Mouse (Mus musculus): ENCODE data around the gene Tent4a. TPM values are rescaled to one million over a fixed set of nuclear protein-coding genes. Genes with fewer than 3 reads are reported as not detected.
A peak's percentile ranks its signal among the peaks of the same experiment; 100 is the strongest.

Gene Tent4a
- polyA plus RNA-seq, 1 experiment from 2014 or later: 7.5 TPM

GRCm38 (mm10) chr13:69542571-69543352, 8.3 kb upstream of the Tent4a start:
- 36% methylated on average over 17 of the region's 17 CpGs for WGBS
- H3K9ac ChIP-seq: no peak overlapping the region
- no peaks in the 10 kb centered on the region for H3K36me3 ChIP-seq (ENCODE audit: poor library complexity, severe bottlenecking)
- no peak overlapping the region for H3K27ac ChIP-seq
- H3K4me3 ChIP-seq: no peak overlapping the region
- no peak overlapping the region for H3K4me2 ChIP-seq
- ATAC-seq: no peak
- peaks cover 12% of the 10 kb centered on the region; the same call in 1 of the 2 replicates for H3K4me1 ChIP-seq
- H3K27me3 ChIP-seq: peaks cover 2% of the 10 kb centered on the region; the same call in 1 of the 2 replicates
- H3K9me3 ChIP-seq (replicated peaks): no peaks in the 10 kb centered on the region

- 71% methylated on average over 10 of the region's 10 CpGs for WGBS
- no peak for ATAC-seq
- no peak overlapping the region; the same call in 1 of the 2 replicates for H3K9ac ChIP-seq
- no peak overlapping the region for H3K27ac ChIP-seq
- H3K36me3 ChIP-seq (ENCODE audit: poor library complexity, severe bottlenecking): no peaks in the 10 kb centered on the region
- H3K4me3 ChIP-seq: no peak overlapping the region
- H3K9me3 ChIP-seq (replicated peaks): no peaks in the 10 kb centered on the region
- H3K4me2 ChIP-seq: no peak overlapping the region
- H3K4me1 ChIP-seq: peaks cover 12% of the 10 kb centered on the region; the same call in 1 of the 2 replicates
- peaks cover 2% of the 10 kb centered on the region; the same call in 1 of the 2 replicates for H3K27me3 ChIP-seq
Measured at GRCm38 (mm10) chr13:69541776-69542175, 7.4 kb upstream of the Tent4a start.

GRCm38 (mm10) chr13:69541209-69541608, 6.8 kb upstream of the Tent4a start:
- Histone ChIP-seq H3K27ac (no peak overlapping the region), H3K4me1 (peaks cover 15% of the 10 kb centered on the region; the same call in 1 of the 2 replicates), H3K36me3 (ENCODE audit: poor library complexity, severe bottlenecking) (no peaks in the 10 kb centered on the region), H3K4me3 (no peak overlapping the region), H3K9ac (no peak overlapping the region), H3K9me3 (replicated peaks) (no peaks in the 10 kb centered on the region), H3K27me3 (peaks cover 2% of the 10 kb centered on the region; the same call in 1 of the 2 replicates), H3K4me2 (no peak overlapping the region)
- WGBS: 88% methylated on average over 6 of the region's 6 CpGs
- no peak for ATAC-seq

GRCm38 (mm10) chr13:69538327-69538726, 3.9 kb upstream of the Tent4a start:
- H3K27ac ChIP-seq: no peak overlapping the region
- H3K9ac ChIP-seq: no peak overlapping the region
- peaks cover 18% of the 10 kb centered on the region; the same call in 1 of the 2 replicates for H3K4me1 ChIP-seq
- WGBS: 28% methylated on average over 4 of the region's 4 CpGs
- ATAC-seq: no peak
- H3K4me3 ChIP-seq: no peak overlapping the region
- H3K36me3 ChIP-seq (ENCODE audit: poor library complexity, severe bottlenecking): no peaks in the 10 kb centered on the region
- H3K27me3 ChIP-seq: no peaks in the 10 kb centered on the region; the same call in 1 of the 2 replicates
- H3K4me2 ChIP-seq: no peak overlapping the region
- H3K9me3 ChIP-seq (replicated peaks): no peaks in the 10 kb centered on the region

GRCm38 (mm10) chr13:69537366-69537765, 2.9 kb upstream of the Tent4a start:
- no peaks in the 10 kb centered on the region for H3K9me3 ChIP-seq (replicated peaks)
- no peaks in the 10 kb centered on the region; the same call in 1 of the 2 replicates for H3K27me3 ChIP-seq
- ATAC-seq: no peak
- no peaks in the 10 kb centered on the region for H3K36me3 ChIP-seq (ENCODE audit: poor library complexity, severe bottlenecking)
- peaks cover 18% of the 10 kb centered on the region for H3K4me1 ChIP-seq
- H3K4me3 ChIP-seq: no peak overlapping the region
- WGBS: 81% methylated on average over 7 of the region's 7 CpGs
- H3K9ac ChIP-seq: no peak overlapping the region
- H3K4me2 ChIP-seq: no peak overlapping the region
- no peak overlapping the region for H3K27ac ChIP-seq

- Histone ChIP-seq H3K27ac (no peak overlapping the region), H3K27me3 (no peaks in the 10 kb centered on the region; the same call in 1 of the 2 replicates), H3K36me3 (ENCODE audit: poor library complexity, severe bottlenecking) (no peaks in the 10 kb centered on the region), H3K4me2 (peak overlapping the region; percentile 85), H3K4me1 (peaks cover 31% of the 10 kb centered on the region), H3K9me3 (replicated peaks) (no peaks in the 10 kb centered on the region), H3K9ac (peak overlapping the region; percentile 16; the same call in 1 of the 2 replicates), H3K4me3 (peak overlapping the region; percentile 81; the same call in 1 of the 2 replicates)
- 75% methylated on average over 4 of the region's 4 CpGs for WGBS
- no peak for ATAC-seq
Measured at GRCm38 (mm10) chr13:69536021-69536420, 1.6 kb upstream of the Tent4a start.

- Histone ChIP-seq H3K4me2 (peak overlapping the region; percentile 85), H3K27ac (peak overlapping the region; percentile 91), H3K27me3 (no peaks in the 10 kb centered on the region), H3K4me1 (peaks cover 42% of the 10 kb centered on the region), H3K9ac (peak overlapping the region; percentile 91), H3K36me3 (ENCODE audit: poor library complexity, severe bottlenecking) (peaks cover 1% of the 10 kb centered on the region), H3K9me3 (replicated peaks) (no peaks in the 10 kb centered on the region), H3K4me3 (peak overlapping the region; percentile 81)
- peak; percentile 94 for ATAC-seq
- WGBS: under 1% methylated on average over 63 of the region's 86 CpGs
Measured at GRCm38 (mm10) chr13:69534654-69535551, 486 bp upstream of the Tent4a start.

- peaks cover 51% of the 10 kb centered on the region for H3K4me1 ChIP-seq
- H3K27ac ChIP-seq: peak within 1 kb of the TSS; percentile 91
- peak within 1 kb of the TSS; percentile 81 for H3K4me3 ChIP-seq
- under 1% methylated on average over 79 of the region's 155 CpGs for WGBS
- H3K9me3 ChIP-seq (replicated peaks): no peaks in the 10 kb centered on the region
- H3K36me3 ChIP-seq (ENCODE audit: poor library complexity, severe bottlenecking): peaks cover 5% of the 10 kb centered on the region
- H3K27me3 ChIP-seq: no peaks in the 10 kb centered on the region
- peak within 1 kb of the TSS; percentile 91 for H3K9ac ChIP-seq
- ATAC-seq: no peak
- peak within 1 kb of the TSS; percentile 85 for H3K4me2 ChIP-seq
Measured at GRCm38 (mm10) chr13:69533405-69534333, 748 bp downstream of the Tent4a start, which contains the start of gene Nsun2. Nsun2 (plus strand) TSS chr13:69533746.

GRCm38 (mm10) chr13:69532893-69533404, 1.5 kb downstream of the Tent4a start:
- Histone ChIP-seq H3K27ac (peak overlapping the region; percentile 91), H3K4me2 (peak overlapping the region; percentile 76), H3K27me3 (no peaks in the 10 kb centered on the region), H3K4me3 (peak overlapping the region; percentile 81), H3K4me1 (peaks cover 58% of the 10 kb centered on the region), H3K9me3 (replicated peaks) (no peaks in the 10 kb centered on the region), H3K9ac (peak overlapping the region; percentile 91), H3K36me3 (ENCODE audit: poor library complexity, severe bottlenecking) (peaks cover 5% of the 10 kb centered on the region)
- 2% methylated on average over 9 of the region's 9 CpGs for WGBS
- no peak for ATAC-seq

- Histone ChIP-seq H3K4me1 (peaks cover 63% of the 10 kb centered on the region), H3K36me3 (ENCODE audit: poor library complexity, severe bottlenecking) (peaks cover 5% of the 10 kb centered on the region), H3K27me3 (no peaks in the 10 kb centered on the region), H3K27ac (no peak overlapping the region), H3K9ac (peak overlapping the region; percentile 91), H3K4me3 (peak overlapping the region; percentile 81), H3K9me3 (replicated peaks) (no peaks in the 10 kb centered on the region), H3K4me2 (peak overlapping the region; percentile 76)
- 21% methylated on average over 14 of the region's 14 CpGs for WGBS
- no peak for ATAC-seq
Measured at GRCm38 (mm10) chr13:69532101-69532892, 2.1 kb downstream of the Tent4a start.

All from forebrain, embryonic 13.5 days (tissue).